Mouse (Mus musculus) left cerebral cortex, postnatal 36 days (tissue): ENCODE measurements around the gene Smad1. TPM values are rescaled to one million over a fixed set of nuclear protein-coding genes. Genes with fewer than 3 reads are reported as not detected.

Experiments used
- DNase-seq, 2 experiments: peaks; one replicate each; pipeline ENCODE4 v3.0.0; 2021 to 2022; ENCODE audit warnings: low spot score in 2 of 2, mixed read lengths in 1 of 2
- intact Hi-C: fragments of 180-260 bp; cut with DNase I; formaldehyde crosslinking; loops from one replicate; pipeline ENCODE4 v1.15.1; 2025
- total RNA-seq, 2 experiments: library from RNA; stranded (reverse); gene quantifications; 2 replicates each; pipeline ENCODE4 v1.2.3; 2021

The Smad1 gene
- total RNA-seq, 2 experiments from 2014 or later, result 29.4 to 30.1 TPM

- intact Hi-C loops, result no loop called here
- no peak for DNase-seq
These were observed 13.0 kb downstream of the Smad1 start for GRCm38 (mm10) chr8:79386358-79386757.

- DNase-seq, result no peak
- intact Hi-C loops, result no loop called here
These were observed 14.7 kb downstream of the Smad1 start for GRCm38 (mm10) chr8:79384276-79385271.

GRCm38 (mm10) chr8:79382857-79383262 is 16.5 kb downstream of the Smad1 start:
- intact Hi-C loops, result no loop called here
- no peak for DNase-seq

GRCm38 (mm10) chr8:79381771-79382170 is 17.5 kb downstream of the Smad1 start:
- DNase-seq, result no peak
- intact Hi-C loops, result no loop called here

- intact Hi-C loops, result no loop called here
These were observed 18.9 kb downstream of the Smad1 start for GRCm38 (mm10) chr8:79380386-79380785.

GRCm38 (mm10) chr8:79379971-79380370 is 19.3 kb downstream of the Smad1 start:
- intact Hi-C loops, result no loop called here

More at GRCm38 (mm10) chr8:79380386-79380785, 18.9 kb downstream of the Smad1 start:
- no peak for DNase-seq

GRCm38 (mm10) chr8:79376648-79377047 is 22.7 kb downstream of the Smad1 start:
- DNase-seq, result no peak
- intact Hi-C loops, result no loop called here

More at GRCm38 (mm10) chr8:79379971-79380370, 19.3 kb downstream of the Smad1 start:
- no peak for DNase-seq

- intact Hi-C loops, result no loop called here
- DNase-seq, result peak in 1 of 2 experiments; percentile 44
These were observed 23.6 kb downstream of the Smad1 start for GRCm38 (mm10) chr8:79375775-79376123.

GRCm38 (mm10) chr8:79375074-79375774 is 24.1 kb downstream of the Smad1 start:
- no peak for DNase-seq
- intact Hi-C loops, result no loop called here

- intact Hi-C loops, result no loop called here
- DNase-seq, result no peak
These were observed 24.9 kb downstream of the Smad1 start for GRCm38 (mm10) chr8:79374410-79374809.

- intact Hi-C loops, result no loop called here
- DNase-seq, result no peak
These were observed 25.8 kb downstream of the Smad1 start for GRCm38 (mm10) chr8:79373563-79373962.

- no peak for DNase-seq
- intact Hi-C loops, result no loop called here
These were observed 26.4 kb downstream of the Smad1 start for GRCm38 (mm10) chr8:79372960-79373359.

GRCm38 (mm10) chr8:79372521-79372920 is 26.8 kb downstream of the Smad1 start:
- intact Hi-C loops, result no loop called here
- no peak for DNase-seq

GRCm38 (mm10) chr8:79372084-79372483 is 27.2 kb downstream of the Smad1 start:
- intact Hi-C loops, result no loop called here

GRCm38 (mm10) chr8:79370646-79371290 is 28.6 kb downstream of the Smad1 start:
- no peak for DNase-seq
- intact Hi-C loops, result no loop called here

More at GRCm38 (mm10) chr8:79372084-79372483, 27.2 kb downstream of the Smad1 start:
- no peak for DNase-seq

GRCm38 (mm10) chr8:79369163-79369562 is 30.2 kb downstream of the Smad1 start:
- intact Hi-C loops, result no loop called here
- DNase-seq, result no peak

GRCm38 (mm10) chr8:79367959-79368358 is 31.4 kb downstream of the Smad1 start:
- intact Hi-C loops, result no loop called here
- no peak for DNase-seq

GRCm38 (mm10) chr8:79367350-79367749 is 32.0 kb downstream of the Smad1 start:
- intact Hi-C loops, result no loop called here
- no peak for DNase-seq

- no peak for DNase-seq
- intact Hi-C loops, result no loop called here
These were observed 33.1 kb downstream of the Smad1 start for GRCm38 (mm10) chr8:79366227-79366626.

GRCm38 (mm10) chr8:79365707-79366106 is 33.6 kb downstream of the Smad1 start:
- intact Hi-C loops, result no loop called here
- DNase-seq, result no peak
